ENCODE assay signal across 26 mouse cellular contexts in the genomic region with DNA sequence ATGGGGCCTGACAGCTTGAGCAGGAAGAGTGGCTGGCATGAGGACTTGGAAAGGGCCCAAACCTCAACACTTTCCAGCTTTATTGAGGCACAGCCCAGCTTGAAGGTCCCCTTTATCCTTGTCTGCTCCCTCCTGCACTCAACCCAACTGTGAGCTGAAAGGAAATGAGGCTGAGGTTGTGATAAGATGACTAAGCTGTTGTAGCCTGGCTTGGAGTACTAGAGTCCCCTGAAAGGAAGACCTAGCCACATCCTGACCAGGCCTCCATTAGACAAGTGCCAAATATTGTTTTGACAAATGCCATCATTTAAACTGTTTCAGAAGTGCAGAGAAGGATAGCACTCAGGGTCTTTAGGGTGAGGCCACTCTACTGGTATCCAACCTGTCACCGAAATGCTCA. TPM values are rescaled to one million over a fixed set of nuclear protein-coding genes. Genes with fewer than 3 reads are reported as not detected.
"Had no signal": no experiment of that assay in that cellular context is flagged by ENCODE, and none has a peak within 500 bp of the region (broad histone marks: within the 10 kb centered on the region; RNA-seq: fewer than 3 reads in every experiment).

No protein-coding gene starts in this region.

- H3K4me1 ChIP-seq: midbrain, embryonic 13.5 days; midbrain, embryonic 15.5 days; neural tube, embryonic 12.5 days had no signal

- ATAC-seq: midbrain, embryonic 13.5 days; midbrain, embryonic 15.5 days had no signal

- H3K9me3 ChIP-seq: midbrain, embryonic 13.5 days; midbrain, embryonic 15.5 days; neural tube, embryonic 12.5 days had no signal

- DNase-seq: lung, adult 18-20 months; lung, embryonic 14.5 days; lung, postnatal 10 days; lung, postnatal 4 days; retina, postnatal 1 day; right cerebral cortex, adult 18-20 months; right cerebral cortex, postnatal 25 days; right cerebral cortex, postnatal 4 days; spleen, adult 18-20 months; thymus, adult 18-20 months; thymus, postnatal 14 days; thymus, postnatal 36 days had no signal

- H3K4me3 ChIP-seq: midbrain, embryonic 13.5 days; midbrain, embryonic 15.5 days; neural tube, embryonic 12.5 days had no signal

- H3K9ac ChIP-seq: lung, embryonic 14.5 days; midbrain, embryonic 13.5 days; midbrain, embryonic 15.5 days; neural tube, embryonic 12.5 days had no signal

- H3K27ac ChIP-seq: midbrain, embryonic 13.5 days; midbrain, embryonic 15.5 days; neural tube, embryonic 12.5 days had no signal

- H3K36me3 ChIP-seq: midbrain, embryonic 13.5 days; midbrain, embryonic 15.5 days; neural tube, embryonic 12.5 days had no signal

- H3K27me3 ChIP-seq: midbrain, embryonic 13.5 days; midbrain, embryonic 15.5 days; neural tube, embryonic 12.5 days had no signal

- H3K4me2 ChIP-seq: lung, embryonic 14.5 days; midbrain, embryonic 11.5 days; midbrain, embryonic 13.5 days; midbrain, embryonic 15.5 days; neural tube, embryonic 12.5 days had no signal

RNA-seq across cellular contexts. Expression of a gene that starts 4.4 kb away (rescaled TPM):
- total RNA-seq: megakaryocyte, adult 5-6 weeks; megakaryocyte-erythroid progenitor cell, adult 5-6 weeks; midbrain, postnatal 0 days; monocyte, adult 5-6 weeks; neutrophil, adult 5-6 weeks had no signal
- polyA plus RNA-seq: lung, embryonic 14.5 days; lung, embryonic 16.5 days; midbrain, embryonic 11.5 days; midbrain, embryonic 13.5 days; midbrain, embryonic 15.5 days; midbrain, postnatal 0 days; neural tube, embryonic 12.5 days; neural tube, embryonic 14.5 days; stomach, embryonic 14.5 days had no signal

RNA-seq across cellular contexts. Expression of a gene that starts 22.1 kb away (rescaled TPM):
- total RNA-seq: megakaryocyte, adult 5-6 weeks; megakaryocyte-erythroid progenitor cell, adult 5-6 weeks; midbrain, postnatal 0 days; monocyte, adult 5-6 weeks; neutrophil, adult 5-6 weeks had no signal
- polyA plus RNA-seq: lung, embryonic 14.5 days; lung, embryonic 16.5 days; midbrain, embryonic 11.5 days; midbrain, embryonic 13.5 days; midbrain, embryonic 15.5 days; midbrain, postnatal 0 days; neural tube, embryonic 12.5 days; neural tube, embryonic 14.5 days; stomach, embryonic 14.5 days; stomach, embryonic 16.5 days; thymus, postnatal 0 days had no signal
